Mouse (Mus musculus): Measurements from ENCODE around the gene B3gnt2. TPM values are rescaled to one million over a fixed set of nuclear protein-coding genes. Genes with fewer than 3 reads are reported as not detected.
A peak's percentile ranks its signal among the peaks of the same experiment; 100 is the strongest.

Gene B3gnt2
- polyA plus RNA-seq, 1 experiment from 2014 or later = 7.9 TPM

DNA sequence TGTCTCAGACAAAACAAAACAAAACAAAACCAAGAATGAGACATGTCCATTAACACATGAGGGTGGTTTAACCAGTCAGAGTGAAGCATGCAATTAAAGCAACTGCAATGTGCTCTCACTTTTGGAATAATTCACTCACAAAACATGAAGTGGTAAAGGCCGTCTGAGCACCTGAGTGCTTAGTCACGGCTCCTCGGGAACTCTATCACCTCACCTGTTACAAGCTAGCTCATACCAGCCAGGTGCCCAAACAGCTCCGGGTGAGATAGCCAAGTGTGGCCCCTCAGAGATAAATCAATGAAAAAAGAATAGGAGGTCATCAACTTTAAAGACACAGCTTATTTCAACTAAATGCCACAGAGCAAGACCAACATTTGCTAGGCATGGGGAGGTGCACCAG, 6.2 kb downstream of the B3gnt2 start:
- Histone ChIP-seq H3K4me2 (ENCODE audit: low read length) (no peak overlapping the region), H3K4me3 (ENCODE audit: control insufficient read depth in 1 of 2, insufficient read depth in 1 of 2, low read depth in 1 of 2, low read length in 2 of 2) (no peak overlapping the region), H3K4me1 (ENCODE audit: control insufficient read depth in 2 of 2, insufficient read depth in 2 of 2, low read length in 2 of 2) (peaks cover 15 to 18% of the 10 kb centered on the region in 2 experiments), H3K36me3 (ENCODE audit: control insufficient read depth, insufficient read depth, low read length) (no peaks in the 10 kb centered on the region), H3K9ac (ENCODE audit: low read length) (no peak overlapping the region), H3K27ac (replicated peaks in 1 of 2; ENCODE audit: control insufficient read depth in 1 of 2, insufficient read depth in 1 of 2, low read depth in 2 of 2, low read length in 2 of 2) (no peak overlapping the region), H3K27me3 (ENCODE audit: control insufficient read depth, insufficient read depth, low read length) (peaks cover 6% of the 10 kb centered on the region; the same call in 1 of the 2 replicates), H3K9me3 (ENCODE audit: control insufficient read depth, low read length) (no peaks in the 10 kb centered on the region)
- 81% methylated on average over 4 of the region's 4 CpGs for WGBS
- ATAC-seq (ENCODE audit: insufficient number of reproducible peaks, insufficient read depth, low FRiP score, low read depth) = no peak

DNA sequence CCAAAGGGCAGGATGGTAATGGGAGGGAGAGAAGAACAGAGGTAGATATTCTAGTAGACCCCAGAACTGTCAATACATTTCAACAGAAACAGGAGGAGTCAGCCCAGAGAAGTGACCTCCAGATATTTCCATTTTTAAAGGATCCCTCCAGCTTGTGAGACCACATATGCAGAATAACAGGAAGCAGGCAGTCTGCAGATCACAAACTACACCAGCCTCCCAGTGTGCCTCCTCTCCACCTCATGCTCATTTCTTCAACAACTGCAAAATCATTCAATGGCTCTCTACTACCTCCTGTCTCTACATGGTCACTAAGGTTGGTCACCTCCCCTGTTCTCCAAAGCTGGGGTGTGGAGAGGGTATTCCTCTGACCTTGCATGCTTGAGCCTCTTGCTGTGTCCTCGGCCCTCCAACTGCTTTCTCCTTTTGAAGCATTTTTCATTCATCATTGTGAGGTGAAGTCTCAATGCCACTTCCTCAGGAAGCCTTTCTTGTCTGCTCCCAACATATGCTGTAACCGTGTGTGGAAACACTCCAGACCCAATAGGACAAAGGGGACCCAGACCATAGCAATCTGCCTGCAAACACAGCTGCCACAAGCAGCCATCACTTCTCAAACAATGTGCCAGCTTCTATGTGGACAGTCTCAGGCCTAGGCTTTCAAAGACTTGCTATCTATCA, 7.1 kb downstream of the B3gnt2 start:
- Histone ChIP-seq H3K36me3 (ENCODE audit: control insufficient read depth, insufficient read depth, low read length) (no peaks in the 10 kb centered on the region), H3K27ac (replicated peaks in 1 of 2; ENCODE audit: control insufficient read depth in 1 of 2, insufficient read depth in 1 of 2, low read depth in 2 of 2, low read length in 2 of 2) (peak overlapping the region in 1 of 2 experiments; percentile 37; a peak in 1 of 4 replicates), H3K27me3 (ENCODE audit: control insufficient read depth, insufficient read depth, low read length) (peaks cover 1% of the 10 kb centered on the region; the same call in 1 of the 2 replicates), H3K9me3 (ENCODE audit: control insufficient read depth, low read length) (no peaks in the 10 kb centered on the region), H3K4me2 (ENCODE audit: low read length) (no peak overlapping the region), H3K4me3 (ENCODE audit: control insufficient read depth in 1 of 2, insufficient read depth in 1 of 2, low read depth in 1 of 2, low read length in 2 of 2) (no peak overlapping the region), H3K4me1 (ENCODE audit: control insufficient read depth in 2 of 2, insufficient read depth in 2 of 2, low read length in 2 of 2) (peaks cover 15 to 21% of the 10 kb centered on the region in 2 experiments), H3K9ac (ENCODE audit: low read length) (no peak overlapping the region)
- 60% methylated on average over 2 of the region's 2 CpGs for WGBS
- no peak for ATAC-seq (ENCODE audit: insufficient number of reproducible peaks, insufficient read depth, low FRiP score, low read depth)

DNA sequence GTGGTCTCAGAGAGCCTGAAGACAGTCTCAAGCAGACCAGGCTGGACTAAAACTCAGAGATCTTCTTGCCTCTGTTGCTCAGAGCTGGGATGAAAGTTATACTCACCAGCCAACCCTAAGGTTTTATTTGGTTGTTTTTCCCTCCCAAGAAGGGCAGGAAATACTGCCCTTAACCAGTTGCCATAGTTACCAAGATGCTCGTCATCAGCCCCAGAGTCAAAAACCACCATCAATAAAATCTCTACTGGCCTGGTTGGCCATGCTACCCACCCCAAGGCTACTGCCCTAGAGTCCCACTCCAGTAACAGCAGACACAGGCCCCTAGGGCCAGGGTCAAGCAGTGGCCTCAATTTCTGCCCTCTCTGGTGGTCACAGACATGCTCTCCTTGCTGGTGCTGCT, 8.3 kb downstream of the B3gnt2 start:
- H3K4me2 ChIP-seq (ENCODE audit: low read length) = no peak overlapping the region
- H3K27me3 ChIP-seq (ENCODE audit: control insufficient read depth, insufficient read depth, low read length) = no peaks in the 10 kb centered on the region
- H3K4me3 ChIP-seq (ENCODE audit: control insufficient read depth in 1 of 2, insufficient read depth in 1 of 2, low read depth in 1 of 2, low read length in 2 of 2) = no peak overlapping the region
- 80% methylated on average over 1 of the region's 1 CpGs for WGBS
- no peaks in the 10 kb centered on the region for H3K9me3 ChIP-seq (ENCODE audit: control insufficient read depth, low read length)
- no peak overlapping the region for H3K27ac ChIP-seq (replicated peaks in 1 of 2; ENCODE audit: control insufficient read depth in 1 of 2, insufficient read depth in 1 of 2, low read depth in 2 of 2, low read length in 2 of 2)
- H3K9ac ChIP-seq (ENCODE audit: low read length) = no peak overlapping the region
- H3K36me3 ChIP-seq (ENCODE audit: control insufficient read depth, insufficient read depth, low read length) = no peaks in the 10 kb centered on the region
- ATAC-seq (ENCODE audit: insufficient number of reproducible peaks, insufficient read depth, low FRiP score, low read depth) = no peak
- H3K4me1 ChIP-seq (ENCODE audit: control insufficient read depth in 2 of 2, insufficient read depth in 2 of 2, low read length in 2 of 2) = peaks cover 19 to 26% of the 10 kb centered on the region in 2 experiments

DNA sequence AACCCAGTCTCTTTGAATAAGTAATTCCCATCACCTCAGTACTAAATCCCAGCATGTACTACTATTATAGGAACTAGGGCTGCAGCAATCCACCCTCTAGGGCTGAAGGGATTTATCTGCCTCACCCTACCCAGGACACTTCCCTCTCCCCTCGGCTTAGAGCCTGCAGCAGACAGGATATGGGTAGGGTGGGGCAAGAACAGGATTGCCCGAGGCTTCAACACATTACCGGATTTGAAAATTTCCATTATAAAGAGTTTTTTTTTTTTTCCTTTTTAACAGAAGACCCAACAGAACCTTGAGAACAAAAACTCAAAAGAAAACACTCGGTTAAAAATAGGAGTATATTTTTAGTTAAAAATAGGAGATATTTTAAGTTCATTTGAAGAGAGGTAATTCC, 9.3 kb downstream of the B3gnt2 start:
- H3K4me1 ChIP-seq (ENCODE audit: control insufficient read depth in 2 of 2, insufficient read depth in 2 of 2, low read length in 2 of 2) = peaks cover 24 to 36% of the 10 kb centered on the region in 2 experiments
- H3K9me3 ChIP-seq (ENCODE audit: control insufficient read depth, low read length) = no peaks in the 10 kb centered on the region
- no peaks in the 10 kb centered on the region for H3K36me3 ChIP-seq (ENCODE audit: control insufficient read depth, insufficient read depth, low read length)
- 37% methylated on average over 4 of the region's 4 CpGs for WGBS
- no peak overlapping the region for H3K4me2 ChIP-seq (ENCODE audit: low read length)
- H3K9ac ChIP-seq (ENCODE audit: low read length) = no peak overlapping the region
- ATAC-seq (ENCODE audit: insufficient number of reproducible peaks, insufficient read depth, low FRiP score, low read depth) = no peak
- H3K27me3 ChIP-seq (ENCODE audit: control insufficient read depth, insufficient read depth, low read length) = no peaks in the 10 kb centered on the region
- H3K4me3 ChIP-seq (ENCODE audit: control insufficient read depth in 1 of 2, insufficient read depth in 1 of 2, low read depth in 1 of 2, low read length in 2 of 2) = no peak overlapping the region
- H3K27ac ChIP-seq (replicated peaks in 1 of 2; ENCODE audit: control insufficient read depth in 1 of 2, insufficient read depth in 1 of 2, low read depth in 2 of 2, low read length in 2 of 2) = no peak overlapping the region

GRCm38 (mm10) chr11:22850077-22850476, 10.7 kb downstream of the B3gnt2 start:
- Histone ChIP-seq H3K4me2 (ENCODE audit: low read length) (no peak overlapping the region), H3K4me1 (ENCODE audit: control insufficient read depth in 2 of 2, insufficient read depth in 2 of 2, low read length in 2 of 2) (peaks cover 33 to 47% of the 10 kb centered on the region in 2 experiments), H3K9ac (ENCODE audit: low read length) (no peak overlapping the region), H3K36me3 (ENCODE audit: control insufficient read depth, insufficient read depth, low read length) (no peaks in the 10 kb centered on the region), H3K4me3 (ENCODE audit: control insufficient read depth in 1 of 2, insufficient read depth in 1 of 2, low read depth in 1 of 2, low read length in 2 of 2) (no peak overlapping the region), H3K9me3 (ENCODE audit: control insufficient read depth, low read length) (no peaks in the 10 kb centered on the region), H3K27me3 (ENCODE audit: control insufficient read depth, insufficient read depth, low read length) (no peaks in the 10 kb centered on the region), H3K27ac (replicated peaks in 1 of 2; ENCODE audit: control insufficient read depth in 1 of 2, insufficient read depth in 1 of 2, low read depth in 2 of 2, low read length in 2 of 2) (0 out of 4 replicates have a peak overlapping the region, but pooled peaks of 1 of the 2 experiments have one; percentile 22)
- no peak for ATAC-seq (ENCODE audit: insufficient number of reproducible peaks, insufficient read depth, low FRiP score, low read depth)
- WGBS = 52% methylated on average over 4 of the region's 4 CpGs

DNA sequence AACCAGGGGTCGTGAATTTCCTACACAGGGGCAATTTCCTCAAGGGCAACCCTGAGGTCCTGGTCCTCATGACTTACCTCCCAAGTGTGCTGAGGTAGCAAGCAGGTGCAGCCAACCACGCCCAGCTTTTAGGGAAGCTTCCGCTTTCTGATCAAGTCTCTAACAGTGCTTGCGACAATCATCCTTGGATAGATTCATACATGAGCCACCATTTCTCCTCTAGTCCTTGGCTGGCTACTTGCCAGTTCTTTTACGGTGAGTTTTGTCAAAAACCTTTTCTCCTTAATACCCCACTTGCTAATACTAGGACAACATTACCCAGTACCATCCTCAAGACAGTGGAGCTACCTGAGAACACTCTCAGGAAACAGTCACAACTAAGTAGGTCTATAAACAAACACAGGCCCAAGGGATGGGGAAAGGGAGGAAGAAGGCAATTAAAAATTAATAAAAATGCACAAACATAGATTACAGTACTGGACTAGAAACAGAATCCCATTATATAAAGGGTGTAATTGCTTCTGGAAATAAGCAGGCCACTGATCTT, 12.0 kb downstream of the B3gnt2 start:
- 74% methylated on average over 5 of the region's 5 CpGs for WGBS
- peaks cover 33 to 47% of the 10 kb centered on the region in 2 experiments for H3K4me1 ChIP-seq (ENCODE audit: control insufficient read depth in 2 of 2, insufficient read depth in 2 of 2, low read length in 2 of 2)

DNA sequence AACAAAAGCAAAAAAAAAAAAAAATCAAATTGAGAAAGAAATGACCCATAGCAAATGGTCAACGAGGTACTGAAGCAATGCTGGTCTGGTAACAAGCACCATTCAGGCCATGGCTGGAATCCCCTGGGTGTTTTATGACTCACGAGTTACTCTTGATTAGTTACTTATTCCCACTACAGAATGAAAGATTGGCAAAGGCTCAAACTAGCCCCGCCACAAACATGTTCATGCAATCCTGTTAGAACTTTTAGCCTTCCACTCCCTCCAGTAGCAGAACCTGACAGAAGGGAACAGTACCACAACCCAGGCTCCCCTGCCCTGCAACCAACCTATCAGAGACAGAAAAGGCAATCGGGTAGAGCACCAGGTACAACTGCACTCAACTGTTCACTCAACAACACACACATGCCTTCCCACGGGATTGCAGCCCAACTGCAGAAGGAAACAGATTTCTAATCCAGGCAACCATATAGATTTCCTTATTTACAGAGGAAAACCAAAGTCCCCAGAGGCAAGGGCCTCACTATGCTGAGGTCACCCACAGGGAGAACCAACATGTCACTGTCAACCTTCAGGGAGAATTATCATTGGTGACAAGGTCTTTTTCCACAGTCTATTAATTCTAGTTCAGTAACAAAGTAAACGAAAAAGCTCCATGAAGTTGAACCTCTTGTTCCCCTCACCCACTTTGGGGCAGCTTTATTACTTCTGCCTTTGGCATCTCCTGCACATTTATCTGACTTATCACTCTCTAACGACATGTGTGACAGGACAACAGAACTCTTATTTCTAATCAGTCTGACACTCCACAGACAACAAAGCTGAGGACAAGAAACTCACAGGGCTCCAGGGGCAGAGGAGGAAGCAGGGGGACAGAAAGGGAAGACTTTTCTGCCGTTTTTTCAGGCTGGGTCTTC, 12.8 kb downstream of the B3gnt2 start:
- Histone ChIP-seq H3K9ac (ENCODE audit: low read length) (no peak overlapping the region), H3K4me3 (ENCODE audit: control insufficient read depth in 1 of 2, insufficient read depth in 1 of 2, low read depth in 1 of 2, low read length in 2 of 2) (no peak overlapping the region), H3K27ac (replicated peaks in 1 of 2; ENCODE audit: control insufficient read depth in 1 of 2, insufficient read depth in 1 of 2, low read depth in 2 of 2, low read length in 2 of 2) (0 out of 4 replicates have a peak overlapping the region, but pooled peaks have one; percentile 0 to 1), H3K36me3 (ENCODE audit: control insufficient read depth, insufficient read depth, low read length) (no peaks in the 10 kb centered on the region), H3K4me2 (ENCODE audit: low read length) (no peak overlapping the region), H3K27me3 (ENCODE audit: control insufficient read depth, insufficient read depth, low read length) (no peaks in the 10 kb centered on the region), H3K9me3 (ENCODE audit: control insufficient read depth, low read length) (no peaks in the 10 kb centered on the region), H3K4me1 (ENCODE audit: control insufficient read depth in 2 of 2, insufficient read depth in 2 of 2, low read length in 2 of 2) (peaks cover 31 to 44% of the 10 kb centered on the region in 2 experiments)
- WGBS = 31% methylated on average over 8 of the region's 8 CpGs
- no peak for ATAC-seq (ENCODE audit: insufficient number of reproducible peaks, insufficient read depth, low FRiP score, low read depth)

More for the DNA sequence above, 12.0 kb downstream of the B3gnt2 start:
- no peaks in the 10 kb centered on the region for H3K9me3 ChIP-seq (ENCODE audit: control insufficient read depth, low read length)
- H3K4me3 ChIP-seq (ENCODE audit: control insufficient read depth in 1 of 2, insufficient read depth in 1 of 2, low read depth in 1 of 2, low read length in 2 of 2) = no peak overlapping the region
- no peak overlapping the region for H3K4me2 ChIP-seq (ENCODE audit: low read length)
- no peak overlapping the region for H3K9ac ChIP-seq (ENCODE audit: low read length)
- ATAC-seq (ENCODE audit: insufficient number of reproducible peaks, insufficient read depth, low FRiP score, low read depth) = no peak
- H3K27me3 ChIP-seq (ENCODE audit: control insufficient read depth, insufficient read depth, low read length) = no peaks in the 10 kb centered on the region
- no peaks in the 10 kb centered on the region for H3K36me3 ChIP-seq (ENCODE audit: control insufficient read depth, insufficient read depth, low read length)
- H3K27ac ChIP-seq (replicated peaks in 1 of 2; ENCODE audit: control insufficient read depth in 1 of 2, insufficient read depth in 1 of 2, low read depth in 2 of 2, low read length in 2 of 2) = 0 out of 4 replicates have a peak overlapping the region, but pooled peaks of 1 of the 2 experiments have one; percentile 1

Measured in heart, embryonic 14.5 days (tissue).